ENCODE assay signal across 8 mouse cellular contexts in genomic region chr2:25545996-25546810, GRCm38 (mm10). TPM values are rescaled to one million over a fixed set of nuclear protein-coding genes. Genes with fewer than 3 reads are reported as not detected.
DNase-seq lines count a peak whose midpoint lies in the region; ATAC-seq and TF ChIP-seq lines count a peak whose summit lies in the region.

No protein-coding gene starts in this region.

- no peak for TF ChIP-seq CTCF in kidney, postnatal 0 days (IDR thresholded peaks at IDR 0.05; ENCODE audit: low read depth)
- TF ChIP-seq CTCF in Patski (IDR thresholded peaks at IDR 0.05) = no peak

- H3K4me3 ChIP-seq in kidney, postnatal 0 days (replicated peaks; ENCODE audit: low read depth, low read length) = peak overlapping the region; percentile 67
- H3K4me3 ChIP-seq in forebrain, embryonic 10.5 days = peak overlapping the region; percentile 85
- peak overlapping the region; percentile 70 for H3K4me3 ChIP-seq in limb, embryonic 11.5 days (ENCODE audit: low read depth, low read length)

- in situ Hi-C loops in Patski (cut with MboI; ENCODE audit: low pct_unique_long_range_greater_than_20kb) = no loop called here

- H3K9me3 ChIP-seq in kidney, postnatal 0 days (replicated peaks; ENCODE audit: low read length) = no peaks in the 10 kb centered on the region
- no peaks in the 10 kb centered on the region for H3K9me3 ChIP-seq in forebrain, embryonic 10.5 days
- H3K9me3 ChIP-seq in limb, embryonic 11.5 days (ENCODE audit: control insufficient read depth, low read length) = no peaks in the 10 kb centered on the region

- DNase-seq in kidney, postnatal 0 days (ENCODE audit: low spot score) = peak; percentile 11
- no peak for DNase-seq in kidney, adult 8-10 months
- DNase-seq in Patski (ENCODE audit: low read depth, low spot score) = no peak
- no peak for DNase-seq in forebrain, embryonic 10.5 days (ENCODE audit: extremely low spot score, low spot score)
- no peak for DNase-seq in limb, embryonic 11.5 days (ENCODE audit: low spot score)
- no peak for DNase-seq in layer of hippocampus, adult 9-10 months (ENCODE audit: low spot score)
- no peak for DNase-seq in embryo, embryonic 10 days (ENCODE audit: low spot score)

- peak overlapping the region; percentile 73 for H3K9ac ChIP-seq in kidney, postnatal 0 days (ENCODE audit: low read depth, low read length)
- peak overlapping the region; percentile 83 for H3K9ac ChIP-seq in limb, embryonic 11.5 days (ENCODE audit: low read length)

- no peaks in the 10 kb centered on the region for H3K36me3 ChIP-seq in kidney, postnatal 0 days (ENCODE audit: insufficient read depth, low read length)
- H3K36me3 ChIP-seq in forebrain, embryonic 10.5 days (replicated peaks) = peaks cover 11% of the 10 kb centered on the region; the same call in 1 of the 2 replicates
- H3K36me3 ChIP-seq in limb, embryonic 11.5 days (ENCODE audit: control insufficient read depth, insufficient read depth, low read length) = peaks cover 2% of the 10 kb centered on the region; the same call in 1 of the 2 replicates

- H3K4me2 ChIP-seq in kidney, postnatal 0 days (ENCODE audit: low read length) = peak overlapping the region; percentile 76
- H3K4me2 ChIP-seq in limb, embryonic 11.5 days (ENCODE audit: low read depth, severe bottlenecking) = peak overlapping the region; percentile 79

- CTCF ChIA-PET in Patski (lab: Charles Lee) = interaction anchor here (1.7 to 5.7 kb wide), 3 partner anchors 12 to 145 kb away, joined by 3 to 35 read pairs (median 9); partner anchors contain the start of gene Edf1

- POLR2A ChIA-PET in Patski (lab: Charles Lee) = interaction anchor here (1.5 to 2.3 kb wide), 2 partner anchors 8 to 11 kb away, joined by 4 to 9 read pairs; partner anchors contain the start of gene Edf1

- peak overlapping the region; percentile 73 for H3K27ac ChIP-seq in kidney, postnatal 0 days
- H3K27ac ChIP-seq in forebrain, embryonic 10.5 days = peak overlapping the region; percentile 94
- peak overlapping the region; percentile 71; the same call in 1 of the 2 replicates for H3K27ac ChIP-seq in limb, embryonic 11.5 days (replicated peaks; ENCODE audit: low read depth, low read length)

- peak; percentile 59 for ATAC-seq in kidney, postnatal 0 days (replicated peaks; ENCODE audit: low FRiP score, low read depth)
- ATAC-seq in Patski = peak; percentile 17
- ATAC-seq in limb, embryonic 11.5 days (ENCODE audit: insufficient number of reproducible peaks, low FRiP score, low TSS enrichment, low read depth) = peak; percentile 71
- ATAC-seq in monocyte, adult 5-6 weeks (replicated peaks; ENCODE audit: insufficient number of reproducible peaks, low FRiP score, low TSS enrichment, poor library complexity, severe bottlenecking) = 0 out of 2 replicates have a peak, but pooled peaks have one; percentile 11

- H3K27me3 ChIP-seq in kidney, postnatal 0 days (ENCODE audit: insufficient read depth, low read length) = no peaks in the 10 kb centered on the region
- H3K27me3 ChIP-seq in Patski = no peaks in the 10 kb centered on the region
- H3K27me3 ChIP-seq in forebrain, embryonic 10.5 days (ENCODE audit: poor library complexity, severe bottlenecking) = no peaks in the 10 kb centered on the region
- no peaks in the 10 kb centered on the region for H3K27me3 ChIP-seq in limb, embryonic 11.5 days (ENCODE audit: control insufficient read depth, insufficient read depth, low read length)

- WGBS in kidney, postnatal 0 days = 6% methylated on average over 43 of the region's 43 CpGs
- WGBS in forebrain, embryonic 10.5 days = 9% methylated on average over 42 of the region's 43 CpGs
- WGBS in limb, embryonic 11.5 days = 8% methylated on average over 41 of the region's 43 CpGs

- 0 out of 2 replicates have a peak, but pooled peaks cover 5% of the 10 kb centered on the region for H3K4me1 ChIP-seq in kidney, postnatal 0 days (replicated peaks; ENCODE audit: insufficient read depth, low read length)
- H3K4me1 ChIP-seq in forebrain, embryonic 10.5 days = peaks cover 28% of the 10 kb centered on the region
- peaks cover 6% of the 10 kb centered on the region; the same call in 1 of the 2 replicates for H3K4me1 ChIP-seq in limb, embryonic 11.5 days (ENCODE audit: control insufficient read depth, insufficient read depth, low read length)

RNA-seq across cellular contexts. Expression of gene Traf2, which starts 0.5 kb away (rescaled TPM):
- 24.4 and 28.1 TPM in 2 replicates for polyA plus RNA-seq in kidney, postnatal 0 days (2015; fragmentation: Nextera tagmentation; extraction: Ambion mirVana)
- polyA plus RNA-seq in Patski (2021) = 30.4 TPM
- 40.2 and 42.6 TPM in 2 replicates for polyA plus RNA-seq in forebrain, embryonic 10.5 days (2016; fragmentation: Nextera tagmentation; extraction: Ambion mirVana)
- polyA plus RNA-seq in limb, embryonic 11.5 days (2014; fragmentation: Nextera tagmentation; extraction: Ambion mirVana) = 40.0 and 40.6 TPM in 2 replicates
- total RNA-seq in monocyte, adult 5-6 weeks (2017) = 16.6 to 29.4 TPM (median 18.0 TPM) in 3 replicates

RNA-seq across cellular contexts. Expression of gene Edf1, which starts 11.4 kb away (rescaled TPM):
- polyA plus RNA-seq in kidney, postnatal 0 days (2015; fragmentation: Nextera tagmentation; extraction: Ambion mirVana) = 351 and 379 TPM in 2 replicates
- polyA plus RNA-seq in Patski (2021) = 285 TPM
- 337 and 341 TPM in 2 replicates for polyA plus RNA-seq in forebrain, embryonic 10.5 days (2016; fragmentation: Nextera tagmentation; extraction: Ambion mirVana)
- 324 and 330 TPM in 2 replicates for polyA plus RNA-seq in limb, embryonic 11.5 days (2014; fragmentation: Nextera tagmentation; extraction: Ambion mirVana)
- total RNA-seq in monocyte, adult 5-6 weeks (2017) = 80.0 to 121 TPM (median 114 TPM) in 3 replicates

RNA-seq across cellular contexts. Expression of gene Mamdc4, which starts 28.4 kb away (rescaled TPM):
- polyA plus RNA-seq in kidney, postnatal 0 days (2015; fragmentation: Nextera tagmentation; extraction: Ambion mirVana) = 0.59 and 0.85 TPM in 2 replicates
- polyA plus RNA-seq in Patski (2021) = 15.4 TPM
- 5.0 and 7.0 TPM in 2 replicates for polyA plus RNA-seq in forebrain, embryonic 10.5 days (2016; fragmentation: Nextera tagmentation; extraction: Ambion mirVana)
- polyA plus RNA-seq in limb, embryonic 11.5 days (2014; fragmentation: Nextera tagmentation; extraction: Ambion mirVana) = 3.1 and 7.0 TPM in 2 replicates
- total RNA-seq in monocyte, adult 5-6 weeks (2017) = 2.8 to 6.2 TPM in 2 of 3 replicates, not detected in the other

RNA-seq across cellular contexts. Expression of gene Phpt1, which starts 28.8 kb away (rescaled TPM):
- polyA plus RNA-seq in kidney, postnatal 0 days (2015; fragmentation: Nextera tagmentation; extraction: Ambion mirVana) = 197 TPM in 2 replicates
- polyA plus RNA-seq in Patski (2021) = 139 TPM
- 162 and 165 TPM in 2 replicates for polyA plus RNA-seq in forebrain, embryonic 10.5 days (2016; fragmentation: Nextera tagmentation; extraction: Ambion mirVana)
- 161 and 162 TPM in 2 replicates for polyA plus RNA-seq in limb, embryonic 11.5 days (2014; fragmentation: Nextera tagmentation; extraction: Ambion mirVana)
- 0.67 to 1.9 TPM (median 1.1 TPM) in 3 replicates for total RNA-seq in monocyte, adult 5-6 weeks (2017)

RNA-seq across cellular contexts. Expression of gene Ajm1, which starts 35.4 kb away (rescaled TPM):
- 0.15 and 0.16 TPM in 2 replicates for polyA plus RNA-seq in kidney, postnatal 0 days (2015; fragmentation: Nextera tagmentation; extraction: Ambion mirVana)
- 4.0 TPM for polyA plus RNA-seq in Patski (2021)
- polyA plus RNA-seq in forebrain, embryonic 10.5 days (2016; fragmentation: Nextera tagmentation; extraction: Ambion mirVana) = 0.02 TPM in 1 of 2 replicates, not detected in the other
- 0.04 TPM in 1 of 2 replicates, not detected in the other for polyA plus RNA-seq in limb, embryonic 11.5 days (2014; fragmentation: Nextera tagmentation; extraction: Ambion mirVana)
- 0.10 TPM in 1 of 3 replicates, not detected in the others for total RNA-seq in monocyte, adult 5-6 weeks (2017)

Comparison
In these comparisons a context has a peak if more than half of its experiments do, and no peak if none do; other contexts are left out.
1. ATAC-seq: peak in every context shown above with its lines; median percentile 71 in limb, embryonic 11.5 days; 59 in kidney, postnatal 0 days; 17 in Patski; 11 in monocyte, adult 5-6 weeks.